Mouse (Mus musculus): ENCODE results near the gene Gas2l3. TPM values are rescaled to one million over a fixed set of nuclear protein-coding genes. Genes with fewer than 3 reads are reported as not detected.

Gene Gas2l3
- total RNA-seq, 4 experiments from 2014 or later, result 2.7 to 4.2 (median 3.2) TPM

DNA sequence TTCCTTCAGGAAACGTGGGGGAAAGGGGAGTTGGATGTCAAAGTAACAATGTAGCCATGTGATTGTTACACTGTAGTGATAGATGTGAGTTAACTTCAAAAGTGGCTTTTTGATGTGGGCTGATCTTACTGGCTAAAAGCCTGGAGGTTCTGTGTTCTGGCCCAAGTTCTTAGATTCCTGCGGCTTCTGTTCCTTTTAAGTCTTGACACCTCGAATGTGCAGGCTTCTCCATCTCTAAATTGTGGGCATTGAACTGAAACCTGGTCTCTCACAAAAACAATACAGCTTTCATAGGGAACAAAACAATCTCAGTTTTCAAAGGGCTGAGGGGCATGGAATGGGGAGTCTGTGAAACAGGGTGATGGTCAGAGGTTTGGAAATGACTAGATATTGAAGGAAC is 614 bp upstream of the Gas2l3 start:
- DNase-seq (ENCODE audit: low spot score), result no peak

DNA sequence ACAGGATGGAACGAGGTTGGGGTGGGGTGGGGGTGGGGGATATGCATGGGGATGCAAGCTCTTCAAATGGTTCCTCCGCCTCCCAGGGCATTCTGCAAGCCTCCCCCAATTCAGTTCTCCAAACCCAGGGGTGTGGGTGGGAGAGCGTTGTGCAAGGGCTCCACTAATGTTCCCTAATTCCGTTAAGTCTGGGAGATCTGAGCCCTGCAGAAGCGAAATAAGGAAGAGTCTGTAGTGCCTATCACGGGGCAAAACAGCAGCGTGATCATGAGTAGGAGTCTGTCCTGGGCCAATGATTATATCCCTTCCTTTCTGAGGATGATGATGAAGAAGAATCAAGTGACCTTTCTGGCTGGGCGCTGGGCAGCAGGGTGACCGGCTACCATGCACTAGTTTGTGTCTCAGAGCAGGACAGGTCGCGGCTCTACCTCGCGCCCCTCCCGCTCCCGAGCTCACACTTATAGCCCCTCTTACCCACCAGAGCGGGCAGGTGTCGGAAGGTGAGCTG is 598 bp downstream of the Gas2l3 start:
- peak; percentile 26 for DNase-seq (ENCODE audit: low spot score)

DNA sequence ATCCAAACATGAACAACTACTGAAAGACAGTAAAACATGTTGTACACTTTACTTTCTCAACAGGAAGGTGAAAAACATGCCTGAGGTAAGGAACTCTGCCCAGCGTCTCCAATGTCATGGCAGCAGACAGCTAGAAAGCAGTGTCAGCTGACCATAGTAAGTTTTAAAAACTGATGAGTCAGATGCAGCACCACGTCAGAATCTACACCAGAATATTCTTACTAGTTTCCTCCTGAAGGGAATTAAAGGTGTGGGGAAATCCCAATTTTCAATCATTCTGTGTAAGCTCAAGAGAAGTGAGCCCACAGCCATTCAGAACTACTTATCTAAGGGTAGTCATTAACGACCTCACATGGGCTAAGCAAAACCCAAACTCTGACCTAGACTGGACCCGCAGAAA is 1.1 kb downstream of the Gas2l3 start:
- no peak for DNase-seq (ENCODE audit: low spot score)

DNA sequence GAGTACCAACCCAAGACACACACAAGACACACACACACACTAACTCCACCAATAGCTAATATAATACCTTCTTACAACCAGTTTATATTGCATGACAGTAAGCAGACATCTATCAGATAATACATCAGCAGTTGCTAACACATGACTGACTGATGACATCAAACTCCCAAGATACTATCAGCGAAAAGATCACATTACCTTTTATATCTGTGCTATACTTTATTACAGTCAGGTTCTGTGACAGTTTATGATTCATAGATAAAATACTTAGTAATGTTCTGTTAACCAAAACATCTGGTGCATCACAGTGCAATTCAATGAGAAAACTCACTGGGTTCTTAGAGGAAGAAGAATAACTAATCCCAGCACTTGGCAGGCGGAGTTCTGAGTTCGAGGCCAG is 1.8 kb downstream of the Gas2l3 start:
- no peak for DNase-seq (ENCODE audit: low spot score)

DNA sequence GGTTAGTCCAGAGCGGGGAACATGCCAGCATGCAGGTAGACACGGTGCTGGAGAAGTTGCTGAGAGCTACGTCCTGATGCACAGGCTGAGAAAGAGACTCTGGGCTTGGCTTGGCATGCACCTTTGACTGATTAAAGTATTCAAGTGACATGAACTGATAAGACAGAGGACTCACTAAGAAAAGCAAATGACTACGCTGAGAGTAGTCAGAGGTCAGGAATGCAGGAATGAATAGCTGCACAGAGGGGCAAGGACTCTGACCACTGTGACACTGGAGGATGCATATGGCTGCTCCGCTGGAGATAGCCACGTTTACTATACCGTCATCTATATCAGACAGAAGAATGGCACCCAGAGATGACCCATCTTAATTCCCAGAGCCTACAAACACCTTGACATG is 4.4 kb downstream of the Gas2l3 start:
- no peak for DNase-seq (ENCODE audit: low spot score)

DNA sequence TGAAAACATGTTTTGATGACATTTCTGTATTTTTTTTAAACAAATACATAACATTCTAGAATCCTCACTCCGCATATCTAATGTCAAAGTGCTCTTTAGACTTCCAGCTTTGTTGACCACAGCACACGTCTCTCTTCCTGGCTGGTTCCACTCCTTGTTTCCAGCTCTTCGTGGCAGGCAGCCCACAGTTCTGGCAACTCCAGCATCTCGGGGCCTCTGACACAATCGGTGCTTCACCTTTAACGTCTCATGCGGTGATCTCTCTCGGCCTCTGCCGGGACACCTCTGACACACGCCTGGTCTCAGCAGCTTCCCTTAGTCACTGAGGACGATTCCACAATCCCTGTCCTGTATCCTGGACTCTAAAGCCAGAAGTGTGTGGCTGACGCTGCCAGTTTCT is 5.8 kb downstream of the Gas2l3 start:
- DNase-seq (ENCODE audit: low spot score), result no peak

DNA sequence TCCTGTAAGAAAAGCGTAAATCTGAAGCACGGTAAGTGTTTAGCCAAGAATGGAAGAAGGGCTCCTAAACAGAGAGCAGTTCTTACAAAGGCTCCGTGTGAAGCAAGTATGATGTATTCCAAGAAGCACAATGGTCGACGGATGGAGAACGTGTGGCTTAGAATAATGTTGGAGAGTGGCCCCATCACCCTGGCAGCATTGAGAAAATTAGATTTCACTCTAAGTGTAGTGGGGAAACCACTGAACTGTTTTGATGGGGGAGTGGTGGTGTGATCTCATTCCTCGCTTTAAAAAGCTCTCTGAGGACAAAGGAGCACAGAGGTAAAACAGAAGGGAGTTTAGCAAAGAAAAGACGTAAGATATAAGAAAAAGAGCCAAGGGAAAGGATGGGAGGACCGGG is 6.3 kb downstream of the Gas2l3 start:
- no peak for DNase-seq (ENCODE audit: low spot score)

DNA sequence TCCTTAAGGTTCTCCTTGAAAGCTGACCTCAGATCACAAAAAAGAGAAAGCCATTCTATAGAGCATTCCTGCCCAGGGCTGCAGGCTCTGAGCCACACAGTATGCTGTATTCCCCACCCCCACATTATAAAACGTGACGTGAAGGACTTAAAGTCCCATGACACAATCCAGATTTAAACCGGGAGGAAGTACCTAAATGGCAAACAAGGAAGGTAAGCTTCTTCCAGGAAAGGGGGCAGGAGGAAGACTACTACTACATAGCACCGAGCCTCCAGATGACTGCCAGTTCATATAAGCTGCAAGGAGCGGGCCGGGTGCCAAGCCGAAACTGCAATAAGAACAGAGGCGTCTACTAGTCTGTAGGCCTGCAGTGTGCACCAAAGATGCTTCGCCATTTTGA is 7.8 kb downstream of the Gas2l3 start:
- DNase-seq (ENCODE audit: low spot score), result no peak

DNA sequence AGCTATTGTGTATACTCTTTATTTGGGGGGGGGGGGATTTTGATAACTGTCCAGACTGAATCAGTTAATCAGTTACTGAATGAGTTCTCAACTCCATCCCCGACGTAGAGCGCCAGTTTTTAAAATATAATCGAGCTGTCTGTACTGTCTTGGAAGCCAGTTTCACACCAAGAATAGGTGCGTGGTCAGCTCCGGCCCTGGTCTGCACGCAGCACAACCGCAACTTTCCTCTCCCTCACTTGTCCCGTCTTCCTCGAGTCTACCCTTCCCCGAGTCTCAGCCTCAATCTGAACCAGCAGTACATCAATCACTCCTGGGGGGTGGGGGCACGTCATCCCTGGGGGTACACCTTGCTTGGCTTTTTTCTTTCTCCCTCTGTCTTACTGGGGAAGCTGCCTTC is 8.4 kb downstream of the Gas2l3 start:
- DNase-seq (ENCODE audit: low spot score), result no peak

DNA sequence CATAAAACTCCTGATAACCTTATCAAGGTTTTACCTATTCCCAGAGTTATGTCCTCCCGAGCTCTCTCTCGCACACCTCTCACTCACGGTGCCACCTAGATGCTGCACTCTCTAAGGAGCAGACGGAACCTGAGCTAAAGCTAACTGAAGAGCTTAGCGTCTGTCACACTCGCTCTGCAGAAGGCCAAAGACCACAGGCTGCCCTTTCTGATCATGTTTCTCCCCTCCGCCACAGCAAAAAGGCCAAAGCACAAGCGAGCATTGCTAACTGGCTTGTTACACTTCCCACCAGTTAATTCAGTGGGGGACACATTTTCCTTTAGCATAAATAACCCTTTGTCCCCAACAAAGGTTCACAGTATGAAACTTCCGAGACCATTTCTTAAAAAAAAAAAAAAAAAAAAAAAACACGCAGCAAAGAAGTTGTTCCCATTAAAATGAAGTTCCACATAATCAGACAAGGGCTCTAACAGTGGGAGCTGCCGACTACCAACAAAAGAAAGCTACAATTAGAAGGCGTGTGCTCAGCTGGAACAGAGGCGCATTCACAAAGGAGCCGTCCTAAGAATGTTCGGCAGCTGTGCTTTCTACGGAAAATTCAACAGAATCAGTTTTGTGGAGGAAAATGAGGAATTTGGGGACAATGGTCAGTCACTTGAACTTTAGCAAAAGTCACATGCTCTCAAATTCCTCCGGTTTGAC is 9.1 kb downstream of the Gas2l3 start:
- DNase-seq (ENCODE audit: low spot score), result no peak

DNA sequence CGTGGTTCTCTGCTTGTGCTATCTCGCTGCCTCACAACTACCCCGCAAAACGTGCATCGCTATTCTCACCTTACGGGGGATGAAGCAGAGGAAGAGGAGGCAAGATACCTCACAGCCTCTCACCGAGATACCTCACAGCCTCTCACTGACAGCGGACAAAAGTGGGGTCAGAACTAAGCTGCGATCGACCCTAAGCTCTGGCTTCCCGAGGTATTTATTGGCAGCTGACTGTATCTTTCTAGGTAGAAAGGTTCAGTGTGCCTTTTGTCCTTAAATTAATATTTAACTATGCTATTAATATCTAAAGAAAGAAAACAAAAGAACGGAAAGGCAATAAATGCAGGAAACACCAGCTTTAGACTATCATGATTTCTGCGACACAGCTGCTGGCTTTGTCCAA is 11.0 kb downstream of the Gas2l3 start:
- no peak for DNase-seq (ENCODE audit: low spot score)

DNA sequence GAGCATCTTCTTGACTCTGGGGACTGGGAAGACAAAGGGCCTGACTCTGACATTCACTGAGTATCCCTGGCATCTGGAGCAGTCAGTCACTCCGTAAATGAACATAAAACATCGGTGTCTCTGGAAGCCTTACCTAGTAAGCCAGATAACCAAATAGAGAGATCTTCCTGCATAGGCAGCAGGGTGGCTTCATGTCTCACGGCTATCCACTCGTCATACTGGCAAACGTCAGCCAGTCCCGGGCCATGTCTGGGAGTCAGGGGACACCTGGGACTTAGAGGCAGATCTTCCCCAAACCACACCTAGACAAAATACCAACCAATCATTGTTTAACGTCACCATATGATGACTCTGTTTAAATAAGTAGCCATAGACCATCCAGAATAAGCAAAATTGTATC is 13.0 kb downstream of the Gas2l3 start:
- no peak for DNase-seq (ENCODE audit: low spot score)

DNA sequence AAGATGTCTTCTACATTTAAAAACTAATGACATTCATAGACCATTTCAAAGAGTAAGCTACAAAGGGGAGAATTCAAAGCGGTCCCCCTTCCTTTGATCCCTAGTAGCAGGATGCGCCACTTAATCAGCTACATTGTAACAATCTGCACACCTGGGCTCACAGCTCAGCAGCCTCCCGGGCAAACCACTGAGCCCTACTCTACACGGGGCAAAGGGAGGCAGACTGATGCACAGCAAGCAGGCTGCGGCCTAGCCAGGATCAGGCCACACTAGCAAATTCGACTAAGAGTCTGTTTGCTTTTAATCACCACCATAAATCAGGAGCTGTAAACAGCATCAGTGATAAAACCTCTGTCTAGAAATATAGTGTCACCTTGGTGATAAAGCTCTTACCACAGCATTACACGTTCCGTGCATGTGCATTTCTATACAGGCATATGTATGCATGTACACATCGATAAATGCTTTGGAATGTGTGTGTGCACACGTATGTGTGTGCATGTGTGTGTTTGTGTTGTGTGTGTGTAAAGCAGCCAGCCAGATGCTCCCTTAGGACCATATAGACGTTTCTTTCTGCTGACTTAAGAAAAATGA is 18.9 kb downstream of the Gas2l3 start:
- DNase-seq (ENCODE audit: low spot score), result no peak

DNA sequence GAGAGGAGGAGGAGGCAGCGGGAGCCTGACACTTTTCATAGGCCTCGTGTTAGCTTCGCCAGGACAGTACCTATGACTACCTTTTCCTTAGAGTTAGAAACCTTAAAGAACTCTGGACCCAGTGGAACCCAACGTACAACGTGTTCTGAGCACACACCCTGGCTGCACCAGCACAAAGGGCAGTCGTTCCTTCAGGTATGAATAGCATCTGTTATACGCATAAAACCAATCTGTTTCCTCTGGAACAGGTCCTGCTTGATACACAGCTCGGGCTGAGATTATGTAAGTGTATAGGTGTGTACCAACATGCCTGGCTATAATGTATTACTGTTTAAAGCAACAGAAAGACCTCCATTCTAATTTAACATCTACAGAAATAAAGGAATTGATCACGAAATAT is 19.6 kb downstream of the Gas2l3 start:
- DNase-seq (ENCODE audit: low spot score), result no peak

DNA sequence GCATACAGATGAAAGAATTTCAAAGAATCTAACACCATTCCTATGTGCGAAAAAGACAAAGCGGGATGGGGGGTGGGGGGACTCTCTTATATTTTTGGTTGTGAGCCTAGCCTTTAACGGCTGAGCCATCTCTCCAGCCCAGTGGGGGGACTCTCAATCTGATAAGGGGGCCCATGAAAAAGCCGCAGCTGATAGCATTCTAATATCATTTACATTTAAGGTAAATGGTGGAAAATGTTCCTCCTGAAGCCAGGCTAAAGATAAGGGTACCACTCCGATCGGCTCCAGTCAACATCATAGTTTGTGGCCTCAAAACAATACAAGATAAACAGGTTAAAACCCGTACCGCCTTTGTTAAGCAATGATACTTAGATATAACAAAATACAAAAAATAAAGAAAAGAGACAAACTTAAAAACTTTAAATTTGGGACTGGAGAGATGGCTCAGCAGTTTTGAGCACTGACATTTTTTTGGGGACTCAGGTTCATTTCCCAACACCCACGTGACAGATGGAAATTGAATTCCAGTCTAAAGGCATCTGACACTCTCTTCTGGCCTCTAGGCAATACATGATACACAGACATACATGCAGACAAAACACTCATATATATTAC is 20.5 kb downstream of the Gas2l3 start:
- no peak for DNase-seq (ENCODE audit: low spot score)

DNA sequence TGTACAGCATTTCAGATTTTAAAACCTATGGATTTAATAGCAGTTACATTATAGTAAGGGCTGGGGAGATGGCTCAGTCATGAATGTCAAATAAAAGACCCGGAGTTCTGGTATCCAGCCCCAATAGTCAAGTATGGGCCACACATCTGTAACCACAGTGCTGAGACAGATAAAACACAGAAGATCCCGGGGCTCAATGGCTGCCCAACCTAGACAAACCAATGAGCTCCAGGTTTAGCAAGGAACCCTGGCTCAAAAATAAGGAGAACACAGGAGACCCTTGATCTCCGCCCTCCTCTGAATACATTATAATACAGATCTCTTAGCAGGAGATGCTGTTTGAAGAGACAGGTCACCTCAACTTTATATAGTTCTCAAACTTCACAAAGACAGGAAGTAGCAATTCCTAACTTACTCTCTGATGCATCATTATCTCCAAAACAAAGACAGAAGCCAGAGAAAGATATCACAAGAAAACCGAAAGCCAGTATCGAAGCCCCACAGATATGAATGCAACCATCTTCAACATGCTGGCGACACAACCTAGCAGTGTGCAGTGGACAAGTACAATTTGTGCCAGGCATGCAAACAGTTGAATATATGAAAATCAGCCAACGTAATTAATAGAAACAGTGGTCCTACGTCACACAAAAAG is 21.1 kb downstream of the Gas2l3 start:
- no peak for DNase-seq (ENCODE audit: low spot score)

DNA sequence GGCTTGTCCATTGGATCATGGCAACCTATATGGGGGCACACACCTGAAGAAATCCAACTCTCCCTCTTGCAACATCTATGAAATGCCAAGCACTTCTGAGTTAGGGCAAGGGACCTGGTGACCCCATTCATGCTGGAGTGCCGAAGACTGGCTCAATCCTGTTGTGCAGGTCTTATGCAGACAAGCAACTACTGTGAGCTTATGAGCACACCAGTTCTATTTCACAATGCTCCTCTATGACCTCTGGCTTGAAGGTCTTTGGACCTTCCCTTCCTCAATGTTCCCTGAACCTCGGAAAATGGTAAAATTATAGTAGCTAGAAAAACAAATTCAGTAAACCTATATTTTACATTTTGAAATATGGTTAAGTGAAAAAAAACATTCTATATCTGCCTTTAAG is 25.8 kb downstream of the Gas2l3 start:
- DNase-seq (ENCODE audit: low spot score), result no peak

DNA sequence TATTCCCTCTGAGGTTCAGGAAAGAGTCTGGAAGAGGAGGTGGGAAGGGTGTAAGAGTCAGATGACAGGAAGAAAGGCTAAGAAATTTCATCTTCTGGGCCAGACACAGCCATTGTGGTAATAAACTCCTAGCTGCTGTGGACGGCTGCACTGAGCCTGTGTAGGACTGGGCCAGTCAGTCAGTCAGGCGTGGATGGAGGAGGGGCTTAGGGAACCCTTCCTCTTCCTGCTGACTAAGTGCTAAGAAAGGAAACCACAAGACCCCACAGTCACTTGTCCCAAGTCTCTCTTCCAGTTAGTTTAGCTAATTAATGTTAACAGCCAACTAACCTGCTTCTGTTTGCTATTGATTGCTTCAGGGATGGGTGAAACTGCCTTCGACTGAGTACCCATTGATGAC is 28.3 kb downstream of the Gas2l3 start:
- DNase-seq (ENCODE audit: low spot score), result no peak

DNA sequence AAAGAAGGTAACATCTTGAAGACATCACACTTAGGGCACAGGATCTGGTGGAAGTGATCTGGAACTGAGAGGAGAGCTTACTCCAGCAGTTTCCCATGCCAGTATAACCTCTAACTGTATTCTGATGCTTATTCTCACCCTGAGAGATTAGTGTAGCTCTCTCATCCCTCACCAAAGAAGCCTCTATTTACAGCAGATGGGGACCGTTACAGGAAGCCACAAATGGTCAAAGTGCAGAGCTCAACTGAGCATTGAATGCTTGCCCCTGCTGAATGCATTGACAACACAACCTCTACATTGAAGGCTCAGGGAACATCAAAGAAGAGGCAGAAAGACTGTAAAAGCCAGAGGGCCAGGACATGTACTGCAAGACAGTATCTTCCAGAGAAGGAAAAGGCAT is 36.2 kb downstream of the Gas2l3 start:
- DNase-seq (ENCODE audit: low spot score), result no peak

DNA sequence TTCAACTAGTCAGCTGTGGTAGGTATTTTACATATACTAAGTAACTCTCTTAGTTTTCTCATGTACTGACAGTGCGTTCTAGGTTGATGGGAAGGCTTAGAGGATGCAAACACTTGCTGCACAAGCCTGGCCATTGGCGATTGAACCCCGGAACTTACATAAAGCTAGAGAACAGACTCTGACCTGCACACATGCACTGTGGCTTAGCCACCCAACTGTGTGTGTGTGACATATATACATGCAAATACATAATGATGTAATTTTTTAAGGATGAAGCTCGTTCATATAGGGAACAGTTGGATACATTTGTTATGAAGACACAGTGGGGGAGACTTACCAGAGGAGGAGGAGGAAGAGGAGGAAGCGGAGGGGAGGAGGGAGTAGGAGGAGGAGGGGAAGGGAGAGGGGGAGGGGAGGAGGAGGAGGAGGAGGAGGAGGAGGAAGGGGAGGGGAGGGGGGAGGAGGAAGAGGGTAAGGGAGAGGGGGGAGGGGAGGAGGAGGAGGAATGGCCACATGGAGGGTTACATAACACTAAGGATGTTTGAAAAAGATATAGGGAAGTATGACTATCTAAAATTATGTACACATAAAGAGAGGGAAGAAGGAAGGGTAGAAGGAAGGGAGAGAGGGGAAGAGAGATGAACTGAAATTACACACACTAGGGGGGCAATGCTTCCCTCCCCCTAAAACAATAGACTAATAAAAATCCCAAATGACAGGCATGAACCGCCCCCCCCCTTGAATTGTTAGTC is 36.9 kb downstream of the Gas2l3 start:
- DNase-seq (ENCODE audit: low spot score), result no peak

DNA sequence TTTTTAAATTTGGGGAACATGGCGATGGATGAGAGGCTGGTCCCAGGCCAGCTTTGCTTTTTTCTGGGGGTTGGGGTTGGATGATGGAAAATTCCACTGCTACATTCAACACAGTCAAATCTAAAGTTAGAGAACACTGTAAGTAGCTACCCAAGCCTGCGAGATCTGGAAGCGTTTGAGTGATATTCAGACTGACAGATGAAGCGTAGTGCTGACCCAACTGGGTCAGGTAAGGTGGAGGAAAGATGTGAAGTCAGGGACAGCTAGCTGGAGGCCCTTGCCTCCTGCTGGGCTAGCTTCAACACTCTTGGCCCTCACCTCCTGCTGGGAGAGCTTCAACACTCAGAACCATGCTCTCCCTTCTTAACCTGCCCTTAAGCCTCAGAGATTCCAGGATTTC is 38.8 kb downstream of the Gas2l3 start:
- no peak for DNase-seq (ENCODE audit: low spot score)

Data from heart, adult 8-10 months (tissue).